Mouse (Mus musculus) hindbrain, embryonic 15.5 days (tissue): ENCODE measurements at regions not wholly inside any gene's neighbourhood (a gene's known extent, or its start where the extent isn't known, plus 50 kb on each side); places are given as distances from the start of the nearest gene placed in this dataset.

Experiments
- ATAC-seq: fragments of 200-750 bp; cut with Nextera tagmentation; 2 replicates; pipeline ENCODE4 v1.8.0; 2017; ENCODE audit warnings: low read depth, moderate number of reproducible peaks, moderate TSS enrichment; ENCODE audit not compliant: low FRiP score
- H3K27ac ChIP-seq: fragments of 300-500 bp; sonication (generic); replicated peaks from 2 replicates; pipeline ENCODE4 v1.5.1; 2015; ENCODE audit warnings: mild to moderate bottlenecking, inconsistent platforms
- H3K27me3 ChIP-seq: fragments of 300-500 bp; sonication (generic); 2 replicates; pipeline ENCODE4 v1.6.1; 2015; ENCODE audit warnings: control low read depth, inconsistent platforms
- H3K36me3 ChIP-seq: fragments of 300-500 bp; sonication (generic); 2 replicates; pipeline ENCODE4 v1.6.1; 2015; ENCODE audit warnings: control low read depth, inconsistent platforms
- H3K4me1 ChIP-seq: fragments of 300-500 bp; sonication (generic); replicated peaks from 2 replicates; pipeline ENCODE4 v1.6.1; 2015; ENCODE audit warnings: control low read depth, inconsistent platforms
- H3K4me2 ChIP-seq: fragments of 300-500 bp; sonication (generic); 2 replicates; pipeline ENCODE4 v1.6.1; 2015; ENCODE audit warnings: moderate library complexity, mild to moderate bottlenecking, inconsistent platforms
- H3K4me3 ChIP-seq: fragments of 300-500 bp; sonication (generic); 2 replicates; pipeline ENCODE4 v1.5.1; 2015; ENCODE audit warnings: mild to moderate bottlenecking, inconsistent platforms
- H3K9ac ChIP-seq: fragments of 300-500 bp; sonication (generic); 2 replicates; pipeline ENCODE4 v1.6.1; 2015; ENCODE audit warnings: inconsistent platforms
- H3K9me3 ChIP-seq: fragments of 300-500 bp; sonication (generic); 2 replicates; pipeline ENCODE4 v1.6.1; 2016; ENCODE audit warnings: control low read depth, inconsistent platforms
- WGBS: fragments of 180-500 bp; shearing (Covaris S2); methylation state at CpG from one replicate; pipeline ENCODE4 v1.1.7; 2015; 5-methylcytosine and 5-hydroxymethylcytosine counted together

GRCm38 (mm10) chr12:26756284-26756683 lies 287.3 kb downstream of the Cmpk2 start:
- Histone ChIP-seq H3K9me3 (no peaks in the 10 kb centered on the region), H3K4me2 (no peak overlapping the region), H3K27me3 (no peaks in the 10 kb centered on the region), H3K36me3 (no peaks in the 10 kb centered on the region), H3K9ac (no peak overlapping the region), H3K4me1 (peaks cover 8% of the 10 kb centered on the region), H3K27ac (no peak overlapping the region), H3K4me3 (no peak overlapping the region)
- no peak for ATAC-seq
- 20% methylated on average over 2 of the region's 2 CpGs for WGBS

- no peaks in the 10 kb centered on the region for H3K27me3 ChIP-seq
- H3K4me1 ChIP-seq = peaks cover 8% of the 10 kb centered on the region
- H3K27ac ChIP-seq = no peak overlapping the region
- no peak overlapping the region for H3K4me2 ChIP-seq
- H3K9me3 ChIP-seq = no peaks in the 10 kb centered on the region
- WGBS = 53% methylated on average over 2 of the region's 2 CpGs
- no peaks in the 10 kb centered on the region for H3K36me3 ChIP-seq
- H3K9ac ChIP-seq = no peak overlapping the region
- no peak for ATAC-seq
- H3K4me3 ChIP-seq = no peak overlapping the region
These were observed 285.6 kb downstream of the Cmpk2 start for GRCm38 (mm10) chr12:26754611-26755010.

- 23% methylated on average over 3 of the region's 3 CpGs for WGBS
- H3K27me3 ChIP-seq = no peaks in the 10 kb centered on the region
- H3K27ac ChIP-seq = peak overlapping the region; percentile 26
- no peaks in the 10 kb centered on the region for H3K36me3 ChIP-seq
- no peak overlapping the region for H3K9ac ChIP-seq
- no peaks in the 10 kb centered on the region for H3K9me3 ChIP-seq
- peak; percentile 74 for ATAC-seq
- peaks cover 12% of the 10 kb centered on the region for H3K4me1 ChIP-seq
- no peak overlapping the region for H3K4me2 ChIP-seq
- no peak overlapping the region for H3K4me3 ChIP-seq
These were observed 265.5 kb downstream of the Cmpk2 start for GRCm38 (mm10) chr12:26734558-26734897.

DNA sequence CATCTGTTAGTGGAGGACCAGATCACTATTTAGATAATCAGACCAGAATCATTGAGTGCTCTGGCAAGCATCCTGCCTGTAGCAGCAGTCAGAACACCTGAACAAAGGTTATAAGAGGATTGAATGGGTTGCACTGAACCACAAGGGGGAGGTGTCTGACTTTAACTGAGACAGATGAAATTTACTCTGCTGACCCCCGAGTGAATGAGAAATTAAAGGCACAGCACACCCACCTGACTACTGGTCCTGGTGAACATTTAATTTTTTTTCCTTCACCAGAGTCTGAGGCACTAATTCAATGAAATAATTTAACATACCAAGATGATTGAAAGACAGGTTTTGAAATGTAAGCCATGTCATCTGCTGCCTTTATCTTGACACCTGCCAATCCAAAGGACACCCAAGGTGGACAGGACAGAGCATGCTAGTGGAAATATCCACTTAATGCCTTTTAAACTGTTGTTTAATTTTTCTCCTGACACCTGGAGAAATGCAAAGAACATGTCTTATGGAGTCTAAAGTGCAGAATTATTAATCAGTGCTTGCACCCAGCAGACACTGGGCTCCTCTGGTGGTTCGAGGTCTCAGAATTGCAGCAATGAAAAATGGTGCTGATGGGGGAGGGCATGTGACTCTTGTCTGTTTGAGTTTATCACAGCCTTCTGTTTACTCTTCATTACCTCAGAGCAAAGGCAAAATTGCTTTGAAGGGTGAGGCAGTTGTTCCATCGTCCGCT lies 265.0 kb downstream of the Cmpk2 start:
- H3K27me3 ChIP-seq = no peaks in the 10 kb centered on the region
- peak; percentile 56; the same call in 1 of the 2 replicates for ATAC-seq
- WGBS = 23% methylated on average over 4 of the region's 4 CpGs
- H3K9ac ChIP-seq = no peak overlapping the region
- no peaks in the 10 kb centered on the region for H3K36me3 ChIP-seq
- no peak overlapping the region for H3K4me3 ChIP-seq
- H3K4me1 ChIP-seq = peaks cover 12% of the 10 kb centered on the region
- H3K9me3 ChIP-seq = no peaks in the 10 kb centered on the region
- peak overlapping the region; percentile 26 for H3K27ac ChIP-seq
- no peak overlapping the region for H3K4me2 ChIP-seq

DNA sequence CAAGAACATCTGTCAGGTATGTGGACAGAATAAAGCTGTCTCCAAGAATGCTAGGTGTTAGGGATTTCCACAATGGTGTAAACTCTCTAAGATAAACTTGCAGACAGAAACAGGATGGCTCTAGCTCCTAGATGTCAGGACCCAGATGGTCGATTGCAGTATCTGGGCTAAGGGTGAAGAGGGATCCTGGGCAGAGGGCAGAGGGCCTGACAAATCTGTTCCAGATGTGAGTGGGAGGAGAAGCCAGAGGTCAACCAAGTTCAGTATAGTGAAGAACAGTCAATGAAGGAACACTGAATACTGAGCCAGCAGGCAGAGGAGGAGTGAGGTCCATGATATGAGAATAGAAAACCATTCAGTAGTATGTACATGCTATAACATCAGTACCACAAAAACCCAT lies 254.4 kb downstream of the Cmpk2 start:
- no peak overlapping the region for H3K9ac ChIP-seq
- no peaks in the 10 kb centered on the region for H3K36me3 ChIP-seq
- H3K27ac ChIP-seq = no peak overlapping the region
- H3K4me1 ChIP-seq = no peaks in the 10 kb centered on the region
- no peaks in the 10 kb centered on the region for H3K9me3 ChIP-seq
- no peaks in the 10 kb centered on the region for H3K27me3 ChIP-seq
- WGBS = 66% methylated on average over 1 of the region's 1 CpGs
- no peak overlapping the region for H3K4me2 ChIP-seq
- no peak for ATAC-seq
- no peak overlapping the region for H3K4me3 ChIP-seq

DNA sequence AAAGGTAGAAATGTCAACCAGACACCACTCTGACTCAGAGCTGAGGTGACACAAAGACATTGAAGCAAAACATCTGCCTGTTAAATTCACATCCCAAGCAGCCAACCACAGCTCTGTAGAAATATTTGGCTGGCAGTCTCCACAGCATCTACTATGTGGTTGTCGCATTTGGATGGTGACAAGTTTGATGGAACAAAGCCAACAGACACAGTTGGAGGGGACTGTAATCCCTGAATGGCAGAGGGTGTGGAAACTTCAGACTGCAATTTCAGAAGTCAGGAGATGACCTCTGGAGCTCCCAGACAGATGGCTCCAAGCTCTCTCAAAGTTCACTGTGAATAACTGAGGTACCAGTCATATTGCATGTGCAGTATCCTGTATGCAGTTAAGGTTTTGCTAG lies 229.8 kb downstream of the Cmpk2 start:
- Histone ChIP-seq H3K27ac (no peak overlapping the region), H3K4me1 (no peaks in the 10 kb centered on the region), H3K27me3 (no peaks in the 10 kb centered on the region), H3K4me2 (no peak overlapping the region), H3K4me3 (no peak overlapping the region), H3K9ac (no peak overlapping the region), H3K36me3 (no peaks in the 10 kb centered on the region), H3K9me3 (no peaks in the 10 kb centered on the region)
- ATAC-seq = no peak
- whole genome bisulfite sequencing = 81% methylated on average over 1 of the region's 1 CpGs

GRCm38 (mm10) chr12:26688048-26688447 lies 219.0 kb downstream of the Cmpk2 start:
- ATAC-seq = no peak; the same call in 1 of the 2 replicates
- H3K36me3 ChIP-seq = no peaks in the 10 kb centered on the region

DNA sequence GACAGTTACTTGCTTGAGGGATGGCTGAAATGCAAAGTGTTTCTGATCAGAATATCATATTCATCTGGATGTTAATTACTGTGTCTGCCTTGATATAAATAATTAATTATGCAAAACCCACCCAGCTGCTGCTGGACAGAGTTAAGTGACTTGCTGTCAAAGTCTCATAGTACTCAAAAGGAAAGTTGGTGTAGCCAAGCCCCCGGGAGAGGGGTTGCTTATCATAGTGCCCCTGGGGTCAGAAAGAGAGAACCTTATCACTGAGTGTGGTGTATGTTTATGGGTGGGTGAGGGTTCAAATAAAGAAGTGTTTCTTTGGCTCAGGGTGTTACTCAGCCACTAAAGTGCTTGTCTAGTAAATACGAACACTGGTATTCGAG lies 211.6 kb downstream of the Cmpk2 start:
- WGBS = 46% methylated on average over 3 of the region's 3 CpGs

More at GRCm38 (mm10) chr12:26688048-26688447, 219.0 kb downstream of the Cmpk2 start:
- H3K27ac ChIP-seq = no peak overlapping the region
- no peak overlapping the region for H3K4me2 ChIP-seq
- no peak overlapping the region for H3K9ac ChIP-seq
- WGBS = 67% methylated on average over 4 of the region's 4 CpGs
- H3K4me1 ChIP-seq = no peaks in the 10 kb centered on the region; the same call in 1 of the 2 replicates
- no peaks in the 10 kb centered on the region for H3K9me3 ChIP-seq
- H3K4me3 ChIP-seq = no peak overlapping the region
- no peaks in the 10 kb centered on the region for H3K27me3 ChIP-seq

GRCm38 (mm10) chr12:26679887-26680567 lies 211.0 kb downstream of the Cmpk2 start:
- H3K9ac ChIP-seq = no peak overlapping the region
- H3K27me3 ChIP-seq = no peaks in the 10 kb centered on the region
- peaks cover 13% of the 10 kb centered on the region for H3K4me1 ChIP-seq
- H3K27ac ChIP-seq = peak overlapping the region; percentile 49
- no peaks in the 10 kb centered on the region for H3K36me3 ChIP-seq
- no peak overlapping the region for H3K4me2 ChIP-seq
- H3K4me3 ChIP-seq = no peak overlapping the region
- WGBS = 18% methylated on average over 9 of the region's 9 CpGs
- ATAC-seq = peak; percentile 69; the same call in 1 of the 2 replicates
- H3K9me3 ChIP-seq = no peaks in the 10 kb centered on the region

More for the DNA sequence above, 211.6 kb downstream of the Cmpk2 start:
- peak; percentile 42; the same call in 1 of the 2 replicates for ATAC-seq
- Histone ChIP-seq H3K27ac (peak overlapping the region; percentile 49; the same call in 1 of the 2 replicates), H3K36me3 (no peaks in the 10 kb centered on the region), H3K9ac (no peak overlapping the region), H3K27me3 (no peaks in the 10 kb centered on the region), H3K4me2 (no peak overlapping the region), H3K9me3 (no peaks in the 10 kb centered on the region), H3K4me1 (peaks cover 13% of the 10 kb centered on the region), H3K4me3 (no peak overlapping the region)

- no peak for ATAC-seq
- Histone ChIP-seq H3K27me3 (no peaks in the 10 kb centered on the region), H3K4me2 (no peak overlapping the region), H3K27ac (no peak overlapping the region), H3K4me3 (no peak overlapping the region), H3K4me1 (no peaks in the 10 kb centered on the region), H3K9ac (no peak overlapping the region), H3K9me3 (no peaks in the 10 kb centered on the region), H3K36me3 (no peaks in the 10 kb centered on the region)
- 66% methylated on average over 4 of the region's 4 CpGs for WGBS
These were observed 196.5 kb downstream of the Cmpk2 start for GRCm38 (mm10) chr12:26665466-26665865.

- H3K27ac ChIP-seq = no peak overlapping the region
- no peak overlapping the region for H3K4me3 ChIP-seq
- no peak for ATAC-seq
- H3K36me3 ChIP-seq = no peaks in the 10 kb centered on the region
- 71% methylated on average over 2 of the region's 2 CpGs for WGBS
- H3K9me3 ChIP-seq = no peaks in the 10 kb centered on the region
- no peak overlapping the region for H3K9ac ChIP-seq
- no peaks in the 10 kb centered on the region for H3K4me1 ChIP-seq
- H3K4me2 ChIP-seq = no peak overlapping the region
- no peaks in the 10 kb centered on the region for H3K27me3 ChIP-seq
These were observed 185.2 kb downstream of the Cmpk2 start for GRCm38 (mm10) chr12:26654251-26654650.

- WGBS = 53% methylated on average over 6 of the region's 6 CpGs
- no peak overlapping the region for H3K4me2 ChIP-seq
- no peak for ATAC-seq
- no peaks in the 10 kb centered on the region for H3K9me3 ChIP-seq
- no peak overlapping the region for H3K27ac ChIP-seq
- H3K27me3 ChIP-seq = no peaks in the 10 kb centered on the region
- H3K4me1 ChIP-seq = no peaks in the 10 kb centered on the region
- no peak overlapping the region for H3K4me3 ChIP-seq
- no peak overlapping the region for H3K9ac ChIP-seq
- no peaks in the 10 kb centered on the region for H3K36me3 ChIP-seq
These were observed 184.8 kb downstream of the Cmpk2 start for GRCm38 (mm10) chr12:26653781-26654180.
